Mouse (Mus musculus) midbrain, embryonic 16.5 days (tissue): ENCODE results near the gene Zfp764. TPM values are rescaled to one million over a fixed set of nuclear protein-coding genes. Genes with fewer than 3 reads are reported as not detected.
A peak's percentile ranks its signal among the peaks of the same experiment; 100 is the strongest.
"Not testable (repeated sequence)": the region's sequence is repeated elsewhere in the genome, so short reads cannot be mapped to it uniquely, and the experiment has no call there.

Source experiments
- ATAC-seq: fragments of 200-750 bp; cut with Nextera tagmentation; 2 replicates; pipeline ENCODE4 v1.8.0; 2017; ENCODE audit warnings: moderate TSS enrichment
- H3K27ac ChIP-seq: fragments of 300-500 bp; sonication (generic); 2 replicates; pipeline ENCODE4 v1.5.1; 2014; ENCODE audit warnings: mild to moderate bottlenecking, low read length, mixed read lengths
- H3K27me3 ChIP-seq: fragments of 300-500 bp; sonication (generic); 2 replicates; pipeline ENCODE4 v1.6.1; 2014; ENCODE audit warnings: low read depth, low read length, mixed read lengths; ENCODE audit not compliant: control insufficient read depth, insufficient read depth
- H3K36me3 ChIP-seq: fragments of 300-500 bp; sonication (generic); 2 replicates; pipeline ENCODE4 v1.6.1; 2014; ENCODE audit warnings: mild to moderate bottlenecking, low read length, moderate library complexity, mixed read lengths; ENCODE audit not compliant: control insufficient read depth, insufficient read depth
- H3K4me1 ChIP-seq: fragments of 300-500 bp; sonication (generic); 2 replicates; pipeline ENCODE4 v1.6.1; 2014; ENCODE audit warnings: mild to moderate bottlenecking, low read length, mixed read lengths; ENCODE audit not compliant: control insufficient read depth, insufficient read depth
- H3K4me2 ChIP-seq: fragments of 300-500 bp; sonication (generic); 2 replicates; pipeline ENCODE4 v1.6.1; 2014; ENCODE audit warnings: mild to moderate bottlenecking, low read length, mixed read lengths
- H3K4me3 ChIP-seq: fragments of 300-500 bp; sonication (generic); 2 replicates; pipeline ENCODE4 v1.5.1; 2014; ENCODE audit warnings: low read depth, mild to moderate bottlenecking, low read length, moderate library complexity, mixed read lengths
- H3K9ac ChIP-seq: fragments of 300-500 bp; sonication (generic); 2 replicates; pipeline ENCODE4 v1.6.1; 2014; ENCODE audit warnings: low read depth, low read length, mixed read lengths
- H3K9me3 ChIP-seq: fragments of 300-500 bp; sonication (generic); replicated peaks from 2 replicates; pipeline ENCODE4 v1.6.1; 2014; ENCODE audit warnings: mild to moderate bottlenecking, low read length, mixed read lengths; ENCODE audit not compliant: control insufficient read depth, poor library complexity, severe bottlenecking
- WGBS: fragments of 180-500 bp; shearing (Covaris S2); extraction: QIAGEN DNeasy Blood & Tissue Kit; methylation state at CpG from one replicate; pipeline ENCODE4 v1.1.7; 2014; 5-methylcytosine and 5-hydroxymethylcytosine counted together
- polyA plus RNA-seq: library from polyadenylated mRNA; unstranded; fragments of >200 nt; fragmentation: Nextera tagmentation; extraction: Ambion mirVana; gene quantifications from 2 replicates; pipeline ENCODE4 v1.2.1, GENCODE M21; 2015

The Zfp764 gene
- polyA plus RNA-seq, 1 experiment from 2014 or later = 5.3 TPM

GRCm38 (mm10) chr7:127378310-127378921, 28.2 kb downstream of the Zfp764 start:
- no peak overlapping the region for H3K4me2 ChIP-seq
- no peak overlapping the region for H3K4me3 ChIP-seq
- H3K9ac ChIP-seq = no peak overlapping the region
- ATAC-seq = no peak
- H3K9me3 ChIP-seq = no peaks in the 10 kb centered on the region
- 0 out of 2 replicates have a peak, but pooled peaks cover 3% of the 10 kb centered on the region for H3K4me1 ChIP-seq
- H3K27me3 ChIP-seq = no peaks in the 10 kb centered on the region
- H3K27ac ChIP-seq = no peak overlapping the region
- H3K36me3 ChIP-seq = no peaks in the 10 kb centered on the region
- WGBS = 82% methylated on average over 6 of the region's 6 CpGs

GRCm38 (mm10) chr7:127375271-127376245, 31.1 kb downstream of the Zfp764 start, which contains the start of gene Zfp747:
Gene Zfp747 (minus strand): TSS chr7:127376050.
- peak within 1 kb of the TSS; percentile 83 for H3K9ac ChIP-seq
- not testable (repeated sequence) for H3K27me3 ChIP-seq, H3K4me1 ChIP-seq, H3K36me3 ChIP-seq, H3K9me3 ChIP-seq
- WGBS = 1% methylated on average over 49 of the region's 49 CpGs
- peak within 1 kb of the TSS; percentile 74 for H3K4me3 ChIP-seq
- peak; percentile 92 for ATAC-seq
- peak within 1 kb of the TSS; percentile 66 for H3K4me2 ChIP-seq
- H3K27ac ChIP-seq = peak within 1 kb of the TSS; percentile 78

- H3K27me3 ChIP-seq, H3K36me3 ChIP-seq, H3K9ac ChIP-seq, ATAC-seq, H3K4me2 ChIP-seq, H3K4me3 ChIP-seq, H3K4me1 ChIP-seq, H3K9me3 ChIP-seq, H3K27ac ChIP-seq: not testable (repeated sequence)
- 80% methylated on average over 3 of the region's 3 CpGs for WGBS
Measured at GRCm38 (mm10) chr7:127371870-127372269, 34.8 kb downstream of the Zfp764 start.

DNA sequence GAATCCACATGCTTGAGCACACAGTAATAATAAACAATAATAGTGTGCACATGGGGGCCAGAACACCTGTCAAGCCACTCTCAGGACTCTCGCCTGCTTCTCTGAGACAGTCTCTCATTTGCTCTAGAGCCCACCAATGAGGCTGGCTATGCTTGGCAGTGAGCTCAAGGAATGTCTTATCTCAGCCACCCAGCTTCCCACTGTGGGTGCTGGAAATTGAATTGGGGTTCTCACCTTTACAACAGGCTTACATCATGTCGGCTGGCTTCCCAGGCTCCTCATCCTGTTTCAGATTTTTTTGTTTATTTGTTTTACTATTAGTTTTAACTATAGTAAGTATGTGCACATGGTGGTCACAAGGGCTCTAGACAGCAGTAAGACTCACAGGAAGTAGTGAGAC, 35.4 kb downstream of the Zfp764 start:
- ATAC-seq = no peak
- WGBS = 83% methylated on average over 2 of the region's 2 CpGs

DNA sequence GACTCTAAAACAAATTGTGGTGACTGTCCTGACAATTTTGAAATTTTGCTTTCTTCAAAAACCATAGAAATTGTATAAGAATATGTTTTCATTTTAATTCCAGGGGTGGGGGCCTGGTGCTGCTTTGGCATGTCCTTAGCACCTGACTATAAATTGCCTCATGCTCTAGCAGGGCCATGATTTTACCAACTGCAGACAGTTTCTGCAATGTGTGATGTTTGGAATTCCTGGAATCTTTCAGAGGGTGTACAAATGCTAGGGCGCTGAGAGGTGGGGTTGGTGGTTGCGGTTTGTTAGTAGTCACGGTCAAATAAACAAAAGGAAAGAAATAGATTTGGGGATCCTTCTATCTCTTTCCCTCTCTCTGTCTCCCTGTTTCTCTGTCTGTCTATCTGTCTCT, 40.4 kb downstream of the Zfp764 start:
- ATAC-seq = no peak
- Histone ChIP-seq H3K4me3 (no peak overlapping the region), H3K27me3 (no peaks in the 10 kb centered on the region; the same call in 1 of the 2 replicates), H3K4me1 (peaks cover 9% of the 10 kb centered on the region), H3K27ac (no peak overlapping the region), H3K4me2 (no peak overlapping the region), H3K9me3 (no peaks in the 10 kb centered on the region), H3K9ac (no peak overlapping the region), H3K36me3 (no peaks in the 10 kb centered on the region; the same call in 1 of the 2 replicates)
- WGBS = 93% methylated on average over 3 of the region's 3 CpGs

More for the DNA sequence above, 35.4 kb downstream of the Zfp764 start:
- H3K27me3 ChIP-seq = no peaks in the 10 kb centered on the region
- no peak overlapping the region for H3K4me2 ChIP-seq
- H3K9me3 ChIP-seq = no peaks in the 10 kb centered on the region
- no peak overlapping the region for H3K27ac ChIP-seq
- no peak overlapping the region for H3K4me3 ChIP-seq
- 0 out of 2 replicates have a peak, but pooled peaks cover 3% of the 10 kb centered on the region for H3K4me1 ChIP-seq
- no peak overlapping the region for H3K9ac ChIP-seq
- H3K36me3 ChIP-seq = no peaks in the 10 kb centered on the region; the same call in 1 of the 2 replicates

DNA sequence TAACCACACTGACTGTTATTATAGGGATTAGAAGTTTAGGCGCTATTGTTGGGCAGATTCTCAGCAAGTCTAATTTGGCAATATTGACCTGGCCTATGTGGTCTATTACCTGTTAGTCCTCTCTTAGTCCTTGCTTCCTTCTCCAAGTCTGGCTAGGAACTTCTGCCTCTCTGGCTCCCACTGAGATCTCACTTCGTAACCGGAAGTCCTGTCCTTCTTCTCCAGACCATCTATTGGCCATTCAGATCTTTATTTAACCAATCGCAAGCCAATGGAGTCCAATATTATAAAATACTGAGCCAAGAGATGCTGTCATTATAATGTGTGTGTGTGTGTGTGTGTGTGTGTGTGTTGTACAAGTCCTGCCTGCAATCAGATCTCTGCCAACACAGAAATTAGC, 42.5 kb downstream of the Zfp764 start:
- Histone ChIP-seq H3K4me3 (peak overlapping the region; percentile 27; the same call in 1 of the 2 replicates), H3K4me2 (peak overlapping the region; percentile 51), H3K27me3 (no peaks in the 10 kb centered on the region; the same call in 1 of the 2 replicates), H3K27ac (no peak overlapping the region), H3K9me3 (no peaks in the 10 kb centered on the region), H3K36me3 (no peaks in the 10 kb centered on the region), H3K4me1 (peaks cover 9% of the 10 kb centered on the region), H3K9ac (no peak overlapping the region; the same call in 1 of the 2 replicates)
- no peak for ATAC-seq
- WGBS = 38% methylated on average over 4 of the region's 4 CpGs

- H3K36me3 ChIP-seq = no peaks in the 10 kb centered on the region
- peak overlapping the region; percentile 33 for H3K9ac ChIP-seq
- H3K9me3 ChIP-seq = no peaks in the 10 kb centered on the region
- H3K4me1 ChIP-seq = peaks cover 9% of the 10 kb centered on the region
- peak overlapping the region; percentile 51 for H3K4me2 ChIP-seq
- WGBS = under 1% methylated on average over 24 of the region's 24 CpGs
- H3K27me3 ChIP-seq = no peaks in the 10 kb centered on the region; the same call in 1 of the 2 replicates
- H3K4me3 ChIP-seq = peak overlapping the region; percentile 27
- ATAC-seq = no peak
- H3K27ac ChIP-seq = no peak overlapping the region
Measured at GRCm38 (mm10) chr7:127363475-127363921, 43.1 kb downstream of the Zfp764 start.

DNA sequence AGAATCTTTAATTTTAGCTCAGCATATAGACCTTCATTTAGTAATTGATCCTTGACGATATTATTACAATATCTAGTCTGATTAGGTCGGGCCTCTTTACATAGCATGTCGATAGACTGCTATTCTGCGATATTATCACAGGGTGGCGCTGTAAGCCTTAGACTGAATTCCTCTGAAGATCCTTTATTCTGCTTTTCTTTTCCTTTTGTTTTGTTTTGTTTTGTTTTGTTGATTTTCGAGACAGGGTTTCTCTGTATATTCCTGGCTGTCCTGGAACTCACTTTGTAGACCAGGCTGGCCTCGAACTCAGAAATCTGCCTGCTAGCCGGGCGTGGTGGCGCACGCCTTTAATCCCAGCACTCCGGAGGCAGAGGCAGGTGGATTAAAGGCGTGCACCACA, 44.2 kb downstream of the Zfp764 start:
- not testable (repeated sequence) for H3K27ac ChIP-seq, ATAC-seq, H3K9me3 ChIP-seq, H3K27me3 ChIP-seq, H3K4me1 ChIP-seq, H3K36me3 ChIP-seq, H3K4me2 ChIP-seq, H3K9ac ChIP-seq, H3K4me3 ChIP-seq
- 10% methylated on average over 13 of the region's 13 CpGs for WGBS
